Mouse (Mus musculus) small intestine, adult 2 months (tissue): Measurements from ENCODE around the gene Gm13723. TPM values are rescaled to one million over a fixed set of nuclear protein-coding genes. Genes with fewer than 3 reads are reported as not detected.

ENCODE experiments used
- H3K27ac ChIP-seq: fragments of 200-500 bp; 2 replicates; pipeline ENCODE4 v1.5.1; 2012; ENCODE audit warnings: low read depth, low read length, control low read depth, inconsistent platforms; ENCODE audit not compliant: insufficient read depth
- H3K27me3 ChIP-seq: fragments of 200-500 bp; 2 replicates; pipeline ENCODE4 v1.6.1; 2012; ENCODE audit warnings: mild to moderate bottlenecking, moderate library complexity, low read length, inconsistent platforms; ENCODE audit not compliant: control insufficient read depth, insufficient read depth
- H3K36me3 ChIP-seq: fragments of 200-500 bp; 2 replicates; pipeline ENCODE4 v1.6.1; 2012; ENCODE audit warnings: mild to moderate bottlenecking, low read length, control low read depth, inconsistent platforms; ENCODE audit not compliant: control insufficient read depth, insufficient read depth
- H3K4me1 ChIP-seq: fragments of 200-500 bp; 2 replicates; pipeline ENCODE4 v1.6.1; 2012; ENCODE audit warnings: low read length, inconsistent platforms, mixed read lengths; ENCODE audit not compliant: control insufficient read depth, insufficient read depth, insufficient read length
- H3K4me3 ChIP-seq: fragments of 200-500 bp; 2 replicates; pipeline ENCODE4 v1.5.1; 2012; ENCODE audit warnings: low read depth, mild to moderate bottlenecking, control low read depth, inconsistent platforms, low read length, moderate library complexity
- CTCF ChIP-seq: fragments of 200-500 bp; IDR thresholded peaks from 2 replicates; pipeline ENCODE4 v1.5.1; 2012; ENCODE audit warnings: low read depth, mild to moderate bottlenecking, control low read depth, inconsistent platforms, low read length, moderate library complexity, mixed read lengths; ENCODE audit not compliant: insufficient replicate concordance, insufficient read length; ENCODE audit errors: extremely low read depth
- POLR2A ChIP-seq: fragments of 200-500 bp; IDR thresholded peaks from 2 replicates; pipeline ENCODE4 v1.6.1; 2012; ENCODE audit warnings: low read depth, mild to moderate bottlenecking, control low read depth, inconsistent platforms, low read length, moderate library complexity
- WGBS: fragments of 180-500 bp; shearing (Covaris S2); methylation state at CpG from one replicate; pipeline ENCODE4 v1.1.7; 2018; 5-methylcytosine and 5-hydroxymethylcytosine counted together
- polyA plus RNA-seq: library from polyadenylated mRNA; depleted of rRNA; stranded (reverse); fragments of >200 nt; gene quantifications from 2 replicates; pipeline ENCODE4 v1.2.3, GENCODE M21; 2012; rRNA removed

The Gm13723 gene
- polyA plus RNA-seq: not detected in 2 replicates

DNA sequence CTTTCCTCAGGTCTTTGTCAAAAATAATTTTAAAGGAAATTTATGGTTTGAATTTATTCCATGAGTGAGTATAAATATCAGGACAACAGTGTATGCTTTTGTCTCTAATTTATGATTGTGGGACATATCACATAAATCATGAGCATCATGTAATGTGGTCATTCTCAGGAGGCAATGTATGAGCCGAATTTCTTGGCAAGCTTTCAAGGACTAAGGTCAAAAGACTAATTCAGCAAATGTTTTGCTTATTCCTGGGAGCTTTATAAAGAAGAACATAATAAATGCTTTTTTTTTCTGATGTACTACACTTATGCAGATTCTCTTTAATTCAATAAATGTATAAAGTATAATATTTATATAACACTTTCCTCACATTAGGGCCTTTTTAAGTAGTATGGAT lies at the start of gene Gm13723:
Gm13723 (minus strand) TSS at position 101 of the 400 bp plus-strand sequence.
- Histone ChIP-seq H3K4me1 (no peaks in the 10 kb centered on the region), H3K27me3 (no peaks in the 10 kb centered on the region), H3K36me3 (no peaks in the 10 kb centered on the region), H3K4me3 (no peak within 1 kb of the TSS), H3K27ac (no peak within 1 kb of the TSS)
- TF ChIP-seq POLR2A (no peak), CTCF (no peak)
- WGBS: 47% methylated on average over 1 of the region's 1 CpGs

DNA sequence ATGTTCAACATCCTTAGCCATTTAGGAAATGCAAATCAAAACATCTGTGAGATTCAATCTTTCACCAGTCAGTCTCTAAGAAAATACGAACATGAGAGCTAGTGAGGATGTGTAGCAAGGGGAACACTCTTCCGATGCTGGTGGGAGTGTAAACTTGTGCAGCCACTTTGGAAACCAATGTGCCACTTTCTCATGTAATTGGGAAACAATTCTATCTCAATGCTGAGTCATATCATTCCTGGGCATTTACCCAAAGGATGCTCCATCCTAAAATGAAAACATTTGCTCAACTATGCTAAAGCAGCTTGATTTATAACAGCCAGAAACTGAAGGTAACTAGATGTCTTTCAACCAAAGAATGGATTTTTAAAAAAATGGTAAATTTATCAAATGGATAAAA lies 31.0 kb upstream of the Gm13723 start:
- TF ChIP-seq POLR2A (no peak), CTCF (no peak)
- 82% methylated on average over 2 of the region's 2 CpGs for WGBS
- no peak overlapping the region for H3K27ac ChIP-seq
- H3K36me3 ChIP-seq: no peaks in the 10 kb centered on the region
- no peak overlapping the region for H3K4me3 ChIP-seq
- no peaks in the 10 kb centered on the region for H3K27me3 ChIP-seq
- no peaks in the 10 kb centered on the region for H3K4me1 ChIP-seq

DNA sequence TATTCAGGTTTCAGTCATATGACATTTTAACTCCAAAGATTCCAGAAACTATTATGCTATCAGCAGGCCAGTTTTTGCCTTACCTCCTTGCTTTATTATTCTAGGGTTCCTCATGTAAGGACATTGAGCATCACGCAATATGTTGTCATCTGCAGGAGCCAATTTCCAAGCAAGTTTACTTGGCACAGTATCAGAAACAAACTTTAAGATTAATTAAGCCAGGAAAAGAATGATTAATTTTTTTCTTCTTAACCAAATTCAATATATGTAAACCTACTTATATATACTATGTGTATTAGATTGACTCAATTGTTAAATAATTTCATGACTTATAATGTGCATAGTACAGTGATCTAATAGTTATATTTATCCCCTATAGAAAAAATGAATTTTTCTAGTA lies 17.5 kb upstream of the Gm13723 start, which contains the start of gene Olfr1097:
Olfr1097 (minus strand) TSS at position 101 of the 400 bp plus-strand sequence.
- no peaks in the 10 kb centered on the region for H3K4me1 ChIP-seq
- WGBS: 82% methylated on average over 1 of the region's 1 CpGs
- no peak within 1 kb of the TSS for H3K27ac ChIP-seq
- no peaks in the 10 kb centered on the region for H3K27me3 ChIP-seq
- no peaks in the 10 kb centered on the region for H3K36me3 ChIP-seq
- H3K4me3 ChIP-seq: no peak within 1 kb of the TSS
- TF ChIP-seq CTCF: no peak
- TF ChIP-seq POLR2A: no peak

DNA sequence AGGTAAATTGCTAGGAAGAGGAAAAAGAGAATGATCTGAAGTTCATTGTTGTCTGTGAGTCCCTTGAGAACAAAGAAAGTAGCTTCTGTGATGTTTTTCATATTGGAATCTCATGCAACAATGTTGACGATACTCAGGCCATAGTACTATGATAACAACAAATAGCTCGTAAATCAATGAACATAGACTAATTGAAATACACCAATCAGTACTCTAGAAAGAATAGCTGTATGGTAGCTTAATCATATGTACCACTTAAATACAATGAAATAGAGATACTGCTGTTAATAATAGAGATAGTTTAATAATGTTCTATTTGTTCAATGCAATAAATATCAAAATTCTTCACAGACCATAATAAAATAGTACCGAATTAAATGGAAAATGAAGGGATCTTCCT lies 23.0 kb downstream of the Gm13723 start, which contains the start of gene Olfr1095:
Olfr1095 (minus strand) TSS at position 101 of the 400 bp plus-strand sequence.
- H3K4me3 ChIP-seq: no peak within 1 kb of the TSS
- no peak for TF ChIP-seq CTCF
- no peak for TF ChIP-seq POLR2A
- no peaks in the 10 kb centered on the region for H3K36me3 ChIP-seq
- no peaks in the 10 kb centered on the region for H3K4me1 ChIP-seq
- WGBS: 79% methylated on average over 3 of the region's 3 CpGs
- H3K27me3 ChIP-seq: no peaks in the 10 kb centered on the region
- no peak within 1 kb of the TSS for H3K27ac ChIP-seq

DNA sequence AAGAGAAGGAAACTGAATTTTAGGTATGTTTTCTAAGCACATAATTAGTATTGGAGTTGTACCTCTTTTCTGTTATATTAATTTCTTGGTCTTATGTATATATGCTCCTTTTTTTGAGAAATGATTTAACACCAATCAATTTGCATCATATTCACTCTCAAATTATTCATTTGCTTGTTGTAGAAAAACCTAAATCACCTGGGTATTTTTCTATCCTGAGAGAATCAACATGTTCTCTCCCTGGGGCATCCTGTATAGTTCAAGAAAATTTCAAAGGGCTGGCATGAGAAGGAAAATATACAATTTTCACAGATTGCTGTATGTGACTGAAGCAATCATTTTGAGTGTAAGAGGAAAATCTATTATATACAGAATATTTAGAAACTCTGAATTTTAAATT lies 50.2 kb downstream of the Gm13723 start, which contains the start of gene Olfr1094:
Olfr1094 (plus strand) TSS at position 301 of the 400 bp plus-strand sequence.
- Histone ChIP-seq H3K27ac (no peak within 1 kb of the TSS), H3K27me3 (no peaks in the 10 kb centered on the region), H3K4me1 (no peaks in the 10 kb centered on the region), H3K4me3 (no peak within 1 kb of the TSS), H3K36me3 (no peaks in the 10 kb centered on the region)
- TF ChIP-seq POLR2A (no peak), CTCF (no peak)

Other genes with a start within 250 kb of the Gm13723 start
- gene Olfr1084, start 235.1 kb downstream of the Gm13723 start, polyA plus RNA-seq: not detected in 2 replicates
- gene Olfr1085, start 212.8 kb downstream of the Gm13723 start, polyA plus RNA-seq: not detected in 2 replicates
- not detected in 2 replicates for gene Olfr1086, start 194.7 kb downstream of the Gm13723 start, polyA plus RNA-seq
- not detected in 2 replicates for gene Olfr1087, start 176.4 kb downstream of the Gm13723 start, polyA plus RNA-seq
- not detected in 2 replicates for gene Olfr1089, start 141.1 kb downstream of the Gm13723 start, polyA plus RNA-seq
- not detected in 2 replicates for gene Olfr1090, start 115.8 kb downstream of the Gm13723 start, polyA plus RNA-seq
- not detected in 2 replicates for gene Olfr1093, start 92.3 kb downstream of the Gm13723 start, polyA plus RNA-seq
- not detected in 2 replicates for gene Olfr141, start 64.8 kb downstream of the Gm13723 start, polyA plus RNA-seq
- gene Olfr1094, start 50.1 kb downstream of the Gm13723 start, polyA plus RNA-seq: not detected in 2 replicates
- gene Olfr1095, start 23.1 kb downstream of the Gm13723 start, polyA plus RNA-seq: not detected in 2 replicates
- not detected in 2 replicates for gene Olfr1097, start 17.4 kb upstream of the Gm13723 start, polyA plus RNA-seq
- not detected in 2 replicates for gene Olfr1098, start 49.7 kb upstream of the Gm13723 start, polyA plus RNA-seq
- gene Olfr1099, start 85.9 kb upstream of the Gm13723 start, polyA plus RNA-seq: not detected in 2 replicates
- gene Olfr1100, start 105.2 kb upstream of the Gm13723 start, polyA plus RNA-seq: not detected in 2 replicates
- gene Olfr1101, start 116.4 kb upstream of the Gm13723 start, polyA plus RNA-seq: not detected in 2 replicates
- not detected in 2 replicates for gene Olfr1102, start 123.6 kb upstream of the Gm13723 start, polyA plus RNA-seq
- not detected in 2 replicates for gene Olfr1104, start 152.3 kb upstream of the Gm13723 start, polyA plus RNA-seq
- not detected in 2 replicates for gene Olfr1105, start 161.7 kb upstream of the Gm13723 start, polyA plus RNA-seq
- gene Olfr1106, start 177.5 kb upstream of the Gm13723 start, polyA plus RNA-seq: not detected in 2 replicates
- gene Olfr1107, start 201.0 kb upstream of the Gm13723 start, polyA plus RNA-seq: not detected in 2 replicates
- gene Olfr1109, start 221.2 kb upstream of the Gm13723 start, polyA plus RNA-seq: not detected in 2 replicates
- gene Olfr259, start 239.8 kb upstream of the Gm13723 start, polyA plus RNA-seq: not detected in 2 replicates